Mouse (Mus musculus): ENCODE measurements around the gene Gja5.
"Not testable (repeated sequence)": the region's sequence is repeated elsewhere in the genome, so short reads cannot be mapped to it uniquely, and the experiment has no call there.

GRCm38 (mm10) chr3:97088291-97088690 is 183.8 kb downstream of the Gja5 start:
- not testable (repeated sequence) for TF ChIP-seq POLR2A (IDR thresholded peaks at IDR 0.05; ENCODE audit: borderline replicate concordance, extremely low read depth, low read depth, low read length); CTCF (IDR thresholded peaks at IDR 0.05; ENCODE audit: insufficient read depth, low read length)

All from lung, adult 2 months (tissue).